Mouse (Mus musculus) ES-Bruce4 (cell line): Measurements from ENCODE around the gene Cyp8b1.

Experiments used
- CTCF ChIP-seq: IDR thresholded peaks from one replicate; pipeline ENCODE4 v1.8.1; 2011; ENCODE audit warnings: low read depth, low read length
- EP300 ChIP-seq: IDR thresholded peaks from 2 replicates; pipeline ENCODE4 v1.6.1; 2011; ENCODE audit warnings: low read depth, low read length; ENCODE audit not compliant: insufficient read depth
- POLR2A ChIP-seq: IDR thresholded peaks from one replicate; pipeline ENCODE4 v1.8.1; 2011; ENCODE audit warnings: low read length; ENCODE audit not compliant: insufficient read depth

GRCm38 (mm10) chr9:121915056-121915455, 1.0 kb downstream of the Cyp8b1 start:
- TF ChIP-seq POLR2A = no peak
- no peak for TF ChIP-seq CTCF
- no peak for TF ChIP-seq EP300
